Mouse (Mus musculus) midbrain, embryonic 12.5 days (tissue): Measurements from ENCODE around the gene Gm11168. TPM values are rescaled to one million over a fixed set of nuclear protein-coding genes. Genes with fewer than 3 reads are reported as not detected.
"Not testable (repeated sequence)": the region's sequence is repeated elsewhere in the genome, so short reads cannot be mapped to it uniquely, and the experiment has no call there.

Experiments used
- ATAC-seq: fragments of 200-750 bp; cut with Nextera tagmentation; 2 replicates; pipeline ENCODE4 v1.8.0; 2017; ENCODE audit warnings: low read depth, moderate TSS enrichment, moderate library complexity; ENCODE audit not compliant: low FRiP score
- H3K27ac ChIP-seq: fragments of 300-500 bp; sonication (generic); replicated peaks from 2 replicates; pipeline ENCODE4 v1.5.1; 2016; ENCODE audit warnings: mild to moderate bottlenecking
- H3K27me3 ChIP-seq: fragments of 300-500 bp; sonication (generic); 2 replicates; pipeline ENCODE4 v1.6.1; 2016; ENCODE audit warnings: mild to moderate bottlenecking
- H3K36me3 ChIP-seq: fragments of 300-500 bp; sonication (generic); 2 replicates; pipeline ENCODE4 v1.6.1; 2016
- H3K4me1 ChIP-seq: fragments of 300-500 bp; sonication (generic); 2 replicates; pipeline ENCODE4 v1.6.1; 2016
- H3K4me2 ChIP-seq: fragments of 300-500 bp; sonication (generic); replicated peaks from 2 replicates; pipeline ENCODE4 v1.6.1; 2016; ENCODE audit warnings: mild to moderate bottlenecking, moderate library complexity
- H3K4me3 ChIP-seq: fragments of 300-500 bp; sonication (generic); 2 replicates; pipeline ENCODE4 v1.5.1; 2016; ENCODE audit warnings: mild to moderate bottlenecking
- H3K9ac ChIP-seq: fragments of 300-500 bp; sonication (generic); replicated peaks from 2 replicates; pipeline ENCODE4 v1.6.1; 2016; ENCODE audit warnings: mild to moderate bottlenecking, moderate library complexity
- H3K9me3 ChIP-seq: fragments of 300-500 bp; sonication (generic); 2 replicates; pipeline ENCODE4 v1.6.1; 2016; ENCODE audit warnings: mild to moderate bottlenecking
- WGBS: fragments of 180-500 bp; shearing (Covaris S2); methylation state at CpG from one replicate; pipeline ENCODE4 v1.1.7; 2016; 5-methylcytosine and 5-hydroxymethylcytosine counted together
- polyA plus RNA-seq: library from polyadenylated mRNA; unstranded; fragments of >200 nt; fragmentation: Nextera tagmentation; extraction: Ambion mirVana; gene quantifications from 2 replicates; pipeline ENCODE4 v1.2.1, GENCODE M21; 2016

Gm11168 gene
- polyA plus RNA-seq: 0.37 TPM in 1 of 2 replicates, not detected in the other

DNA sequence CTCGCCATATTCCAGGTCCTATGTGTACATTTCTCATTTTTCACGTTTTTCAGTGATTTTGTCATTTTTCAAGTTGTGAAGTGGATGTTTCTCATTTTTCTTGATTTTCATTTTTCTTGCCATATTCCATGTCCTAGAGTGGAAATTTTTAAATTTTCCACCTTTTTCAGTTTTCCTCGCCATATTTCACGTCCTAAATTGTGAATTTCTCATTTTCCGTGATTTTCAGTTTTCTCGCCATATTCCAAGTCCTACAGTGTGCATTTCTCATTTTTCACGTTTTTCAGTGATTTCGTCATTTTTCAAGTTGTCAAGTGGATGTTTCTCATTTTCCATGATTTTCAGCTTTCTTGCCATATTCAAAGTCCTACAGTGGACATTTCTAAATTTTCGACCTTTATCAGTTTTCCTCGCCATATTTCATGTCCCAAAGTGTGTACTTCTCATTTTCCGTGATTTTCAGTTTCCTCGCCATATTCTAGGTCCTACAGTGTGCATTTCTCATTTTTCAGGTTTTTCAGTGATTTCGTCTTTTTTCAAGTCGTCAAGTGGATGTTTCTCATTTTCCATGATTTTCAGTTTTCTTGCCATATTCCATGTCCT is at the start of gene Gm11168:
Gene Gm11168 (plus strand): TSS at position 553 of the 603 bp plus-strand sequence.
- H3K27ac ChIP-seq, H3K4me2 ChIP-seq, H3K9me3 ChIP-seq, H3K27me3 ChIP-seq, ATAC-seq, H3K36me3 ChIP-seq, H3K4me3 ChIP-seq, H3K4me1 ChIP-seq: not testable (repeated sequence)
- H3K9ac ChIP-seq: 0 out of 2 replicates have a peak within 1 kb of the TSS, but pooled peaks have one; percentile 0
- WGBS: 77% methylated on average over 6 of the region's 14 CpGs

DNA sequence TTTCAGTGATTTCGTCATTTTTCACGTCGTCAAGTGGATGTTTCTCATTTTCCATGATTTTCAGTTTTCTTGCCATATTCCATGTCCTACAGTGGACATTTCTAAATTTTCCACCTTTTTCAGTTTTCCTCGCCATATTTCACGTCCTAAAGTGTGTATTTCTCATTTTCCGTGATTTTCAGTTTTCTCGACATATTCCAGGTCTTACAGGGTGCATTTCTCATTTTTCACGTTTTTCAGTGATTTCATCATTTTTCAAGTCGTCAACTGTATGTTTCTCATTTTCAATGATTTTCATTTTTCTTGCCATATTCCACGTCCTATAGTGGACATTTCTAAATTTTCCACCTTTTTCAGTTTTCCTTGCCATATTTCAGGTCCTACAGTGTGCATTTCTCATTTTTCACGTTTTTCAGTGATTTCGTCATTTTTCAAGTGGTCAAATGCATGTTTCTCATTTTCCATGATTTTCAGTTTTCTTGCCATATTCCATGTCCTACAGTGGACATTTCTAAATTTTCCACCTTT is 2.6 kb upstream of the Gm11168 start, which contains the start of gene Gm10722:
Gene Gm10722 (plus strand): TSS at position 478 of the 528 bp plus-strand sequence.
- H3K9ac ChIP-seq, H3K27ac ChIP-seq, ATAC-seq, H3K27me3 ChIP-seq, H3K36me3 ChIP-seq, H3K9me3 ChIP-seq, H3K4me2 ChIP-seq, H3K4me1 ChIP-seq, H3K4me3 ChIP-seq: not testable (repeated sequence)
- WGBS: 73% methylated on average over 12 of the region's 12 CpGs

DNA sequence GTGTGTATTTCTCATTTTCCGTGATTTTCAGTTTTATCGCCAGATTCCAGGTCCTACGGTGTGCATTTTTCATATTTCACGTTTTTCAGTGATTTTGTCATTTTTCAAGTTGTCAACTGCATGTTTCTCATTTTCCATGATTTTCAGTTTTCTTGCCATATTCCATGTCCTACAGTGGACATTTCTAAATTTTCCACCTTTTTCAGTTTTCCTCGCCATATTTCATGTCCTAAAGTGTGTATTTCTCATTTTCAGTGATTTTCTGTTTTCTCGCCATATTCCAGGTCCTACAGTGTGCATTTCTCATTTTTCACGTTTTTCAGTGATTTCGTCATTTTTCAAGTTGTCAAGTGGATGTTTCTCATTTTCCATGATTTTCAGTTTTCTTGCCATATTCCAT is 2.1 kb upstream of the Gm11168 start:
- H3K27me3 ChIP-seq, H3K9me3 ChIP-seq, H3K4me2 ChIP-seq, ATAC-seq, H3K4me1 ChIP-seq, H3K4me3 ChIP-seq, H3K9ac ChIP-seq, H3K36me3 ChIP-seq, H3K27ac ChIP-seq: not testable (repeated sequence)
- 66% methylated on average over 8 of the region's 8 CpGs for WGBS

DNA sequence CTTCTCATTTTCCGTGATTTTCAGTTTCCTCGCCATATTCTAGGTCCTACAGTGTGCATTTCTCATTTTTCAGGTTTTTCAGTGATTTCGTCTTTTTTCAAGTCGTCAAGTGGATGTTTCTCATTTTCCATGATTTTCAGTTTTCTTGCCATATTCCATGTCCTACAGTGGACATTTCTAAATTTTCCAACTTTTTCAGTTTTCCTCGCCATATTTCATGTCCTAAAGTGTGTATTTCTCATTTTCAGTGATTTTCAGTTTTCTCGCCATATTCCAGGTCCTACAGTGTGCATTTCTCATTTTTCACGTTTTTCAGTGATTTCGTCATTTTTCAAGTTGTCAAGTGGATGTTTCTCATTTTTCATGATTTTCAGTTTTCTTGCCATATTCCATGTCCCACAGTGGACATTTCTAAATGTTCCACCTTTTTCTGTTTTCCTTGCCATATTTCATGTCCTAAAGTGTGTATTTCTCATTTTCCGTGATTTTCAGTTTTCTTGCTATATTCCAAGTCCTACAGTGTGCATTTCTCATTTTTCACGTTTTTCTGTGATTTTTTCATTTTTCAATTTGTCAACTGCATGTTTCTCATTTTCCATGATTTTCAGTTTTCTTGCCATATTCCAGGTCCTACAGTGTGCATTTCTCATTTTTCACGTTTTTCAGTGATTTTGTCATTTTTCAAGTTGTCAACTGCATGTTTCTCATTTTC is 1.0 kb upstream of the Gm11168 start:
- not testable (repeated sequence) for H3K4me3 ChIP-seq, H3K27me3 ChIP-seq, H3K36me3 ChIP-seq, H3K27ac ChIP-seq, H3K4me2 ChIP-seq, H3K4me1 ChIP-seq, H3K9me3 ChIP-seq
- 67% methylated on average over 9 of the region's 11 CpGs for WGBS
- 0 out of 2 replicates have a peak overlapping the region, but pooled peaks have one; percentile 0 for H3K9ac ChIP-seq
- ATAC-seq: peak; percentile 87

DNA sequence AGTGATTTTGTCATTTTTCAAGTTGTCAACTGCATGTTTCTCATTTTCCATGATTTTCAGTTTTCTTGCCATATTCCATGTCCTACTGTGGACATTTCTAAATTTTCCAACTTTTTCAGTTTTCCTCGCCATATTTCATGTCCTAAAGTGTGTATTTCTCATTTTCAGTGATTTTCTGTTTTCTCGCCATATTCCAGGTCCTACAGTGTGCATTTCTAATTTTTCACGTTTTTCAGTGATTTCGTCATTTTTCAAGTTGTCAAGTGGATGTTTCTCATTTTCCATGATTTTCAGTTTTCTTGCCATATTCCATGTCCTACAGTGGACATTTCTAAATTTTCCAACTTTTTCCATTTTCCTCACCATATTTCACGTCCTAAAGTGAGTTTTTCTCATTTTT is 3.0 kb downstream of the Gm11168 start:
- not testable (repeated sequence) for H3K27me3 ChIP-seq

DNA sequence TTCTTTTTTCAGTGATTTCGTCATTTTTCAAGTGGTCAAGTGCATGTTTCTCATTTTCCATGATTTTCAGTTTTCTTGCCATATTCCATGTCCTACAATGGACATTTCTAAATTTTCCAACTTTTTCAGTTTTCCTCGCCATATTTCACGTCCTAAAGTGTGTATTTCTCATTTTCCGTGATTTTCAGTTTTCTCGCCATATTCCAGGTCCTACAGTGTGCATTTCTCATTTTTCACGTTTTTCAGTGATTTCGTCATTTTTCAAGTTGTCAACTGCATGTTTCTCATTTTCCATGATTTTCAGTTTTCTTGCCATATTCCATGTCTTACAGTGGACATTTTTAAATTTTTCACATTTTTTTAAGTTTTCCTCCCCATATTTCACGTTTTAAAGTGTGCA is 3.5 kb downstream of the Gm11168 start:
- ATAC-seq: peak; percentile 77
- H3K36me3 ChIP-seq, H3K9me3 ChIP-seq, H3K4me1 ChIP-seq, H3K4me2 ChIP-seq, H3K27me3 ChIP-seq, H3K27ac ChIP-seq, H3K4me3 ChIP-seq, H3K9ac ChIP-seq: not testable (repeated sequence)
- 70% methylated on average over 8 of the region's 8 CpGs for WGBS

More for the DNA sequence above, 3.0 kb downstream of the Gm11168 start:
- ATAC-seq, H3K4me2 ChIP-seq, H3K9me3 ChIP-seq, H3K4me1 ChIP-seq, H3K4me3 ChIP-seq, H3K36me3 ChIP-seq, H3K9ac ChIP-seq, H3K27ac ChIP-seq: not testable (repeated sequence)
- WGBS: 84% methylated on average over 1 of the region's 5 CpGs

DNA sequence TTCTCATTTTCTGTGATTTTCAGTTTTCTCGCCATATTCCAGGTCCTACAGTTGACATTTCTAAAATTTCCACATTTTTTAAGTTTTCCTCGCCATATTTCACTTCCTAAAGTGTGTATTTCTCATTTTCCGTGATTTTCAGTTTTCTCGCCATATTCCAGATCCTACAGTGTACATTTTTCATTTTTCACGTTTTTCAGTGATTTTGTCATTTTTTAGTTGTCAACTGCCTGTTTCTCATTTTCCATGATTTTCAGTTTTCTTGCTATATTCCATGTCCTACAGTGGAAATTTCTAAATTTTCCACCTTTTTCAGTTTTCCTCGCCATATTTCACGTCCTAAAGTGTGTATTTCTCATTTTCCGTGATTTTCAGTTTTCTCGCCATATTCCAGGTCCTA is 4.1 kb downstream of the Gm11168 start:
- not testable (repeated sequence) for H3K36me3 ChIP-seq, H3K4me3 ChIP-seq, H3K9me3 ChIP-seq, H3K4me1 ChIP-seq, H3K27me3 ChIP-seq, H3K27ac ChIP-seq, H3K9ac ChIP-seq, H3K4me2 ChIP-seq
- ATAC-seq: peak; percentile 35
- whole genome bisulfite sequencing: 77% methylated on average over 8 of the region's 9 CpGs

DNA sequence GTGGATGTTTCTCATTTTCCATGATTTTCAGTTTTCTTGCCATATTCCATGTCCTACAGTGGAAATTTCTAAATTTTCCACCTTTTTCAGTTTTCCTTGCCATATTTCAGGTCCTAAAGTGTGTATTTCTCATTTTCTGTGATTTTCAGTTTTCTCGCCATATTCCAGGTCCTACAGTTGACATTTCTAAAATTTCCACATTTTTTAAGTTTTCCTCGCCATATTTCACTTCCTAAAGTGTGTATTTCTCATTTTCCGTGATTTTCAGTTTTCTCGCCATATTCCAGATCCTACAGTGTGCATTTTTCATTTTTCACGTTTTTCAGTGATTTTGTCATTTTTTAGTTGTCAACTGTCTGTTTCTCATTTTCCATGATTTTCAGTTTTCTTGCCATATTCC is 6.2 kb downstream of the Gm11168 start:
- ATAC-seq: peak; percentile 20
- not testable (repeated sequence) for H3K27me3 ChIP-seq, H3K4me1 ChIP-seq, H3K4me2 ChIP-seq, H3K4me3 ChIP-seq, H3K36me3 ChIP-seq, H3K9ac ChIP-seq, H3K27ac ChIP-seq, H3K9me3 ChIP-seq
- no CpG with 5 or more reads among the region's 5 CpGs for WGBS

DNA sequence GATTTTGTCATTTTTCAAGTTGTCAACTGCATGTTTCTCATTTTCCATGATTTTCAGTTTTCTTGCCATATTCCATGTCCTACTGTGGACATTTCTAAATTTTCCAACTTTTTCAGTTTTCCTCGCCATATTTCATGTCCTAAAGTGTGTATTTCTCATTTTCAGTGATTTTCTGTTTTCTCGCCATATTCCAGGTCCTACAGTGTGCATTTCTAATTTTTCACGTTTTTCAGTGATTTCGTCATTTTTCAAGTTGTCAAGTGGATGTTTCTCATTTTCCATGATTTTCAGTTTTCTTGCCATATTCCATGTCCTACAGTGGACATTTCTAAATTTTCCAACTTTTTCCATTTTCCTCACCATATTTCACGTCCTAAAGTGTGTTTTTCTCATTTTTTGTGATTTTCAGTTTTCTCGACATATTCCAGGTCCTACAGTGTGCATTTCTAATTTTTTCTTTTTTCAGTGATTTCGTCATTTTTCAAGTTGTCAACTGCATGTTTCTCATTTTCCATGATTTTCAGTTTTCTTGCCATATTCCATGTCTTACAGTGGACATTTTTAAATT is 9.0 kb downstream of the Gm11168 start:
- H3K4me1 ChIP-seq, H3K9me3 ChIP-seq, H3K36me3 ChIP-seq, H3K9ac ChIP-seq, H3K4me2 ChIP-seq, H3K27me3 ChIP-seq, H3K27ac ChIP-seq, H3K4me3 ChIP-seq, ATAC-seq: not testable (repeated sequence)
- WGBS: 79% methylated on average over 3 of the region's 7 CpGs

DNA sequence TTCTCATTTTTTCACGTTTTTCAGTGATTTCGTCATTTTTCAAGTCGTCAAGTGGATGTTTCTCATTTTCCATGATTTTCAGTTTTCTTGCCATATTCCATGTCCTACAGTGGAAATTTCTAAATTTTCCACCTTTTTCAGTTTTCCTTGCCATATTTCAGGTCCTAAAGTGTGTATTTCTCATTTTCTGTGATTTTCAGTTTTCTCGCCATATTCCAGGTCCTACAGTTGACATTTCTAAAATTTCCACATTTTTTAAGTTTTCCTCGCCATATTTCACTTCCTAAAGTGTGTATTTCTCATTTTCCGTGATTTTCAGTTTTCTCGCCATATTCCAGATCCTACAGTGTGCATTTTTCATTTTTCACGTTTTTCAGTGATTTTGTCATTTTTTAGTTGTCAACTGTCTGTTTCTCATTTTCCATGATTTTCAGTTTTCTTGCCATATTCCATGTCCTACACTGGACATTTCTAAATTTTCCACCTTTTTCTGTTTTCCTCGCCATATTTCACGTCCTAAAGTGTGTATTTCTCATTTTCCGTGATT is 9.7 kb downstream of the Gm11168 start, which contains the start of gene Gm10721:
Gene Gm10721 (plus strand): TSS at position 408 of the 547 bp plus-strand sequence.
- not testable (repeated sequence) for H3K36me3 ChIP-seq, H3K4me3 ChIP-seq, H3K9me3 ChIP-seq, H3K4me1 ChIP-seq, H3K27me3 ChIP-seq, H3K9ac ChIP-seq, H3K4me2 ChIP-seq, H3K27ac ChIP-seq
- WGBS: no CpG with 5 or more reads among the region's 11 CpGs
- ATAC-seq: peak; percentile 64

DNA sequence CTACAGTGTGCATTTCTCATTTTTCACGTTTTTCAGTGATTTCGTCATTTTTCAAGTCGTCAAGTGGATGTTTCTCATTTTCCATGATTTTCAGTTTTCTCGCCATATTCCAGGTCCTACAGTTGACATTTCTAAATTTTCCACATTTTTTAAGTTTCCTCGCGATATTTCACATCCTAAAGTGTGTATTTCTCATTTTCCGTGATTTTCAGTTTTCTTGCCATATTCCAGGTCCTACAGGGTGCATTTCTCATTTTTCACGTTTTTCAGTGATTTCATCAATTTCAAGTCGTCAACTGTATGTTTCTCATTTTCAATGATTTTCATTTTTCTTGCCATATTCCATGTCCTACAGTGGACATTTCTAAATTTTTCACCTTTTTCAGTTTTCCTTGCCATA is 12.2 kb downstream of the Gm11168 start, which contains the start of gene Gm10720:
Gene Gm10720 (plus strand): TSS at position 301 of the 400 bp plus-strand sequence.
- ATAC-seq, H3K4me1 ChIP-seq, H3K27ac ChIP-seq, H3K4me3 ChIP-seq, H3K36me3 ChIP-seq, H3K4me2 ChIP-seq, H3K27me3 ChIP-seq, H3K9ac ChIP-seq, H3K9me3 ChIP-seq: not testable (repeated sequence)
- WGBS: 69% methylated on average over 5 of the region's 9 CpGs

DNA sequence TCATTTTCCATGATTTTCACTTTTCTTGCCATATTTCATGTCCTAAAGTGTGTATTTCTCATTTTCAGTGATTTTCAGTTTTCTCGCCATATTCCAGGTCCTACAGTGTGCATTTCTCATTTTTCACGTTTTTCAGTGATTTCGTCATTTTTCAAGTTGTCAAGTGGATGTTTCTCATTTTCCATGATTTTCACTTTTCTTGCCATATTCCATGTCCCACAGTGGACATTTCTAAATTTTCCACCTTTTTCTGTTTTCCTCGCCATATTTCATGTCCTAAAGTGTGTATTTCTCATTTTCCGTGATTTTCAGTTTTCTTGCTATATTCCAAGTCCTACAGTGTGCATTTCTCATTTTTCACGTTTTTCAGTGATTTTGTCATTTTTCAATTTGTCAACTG is 12.8 kb downstream of the Gm11168 start:
- not testable (repeated sequence) for H3K4me3 ChIP-seq, H3K4me1 ChIP-seq, H3K27ac ChIP-seq, H3K27me3 ChIP-seq, H3K9me3 ChIP-seq, H3K36me3 ChIP-seq, ATAC-seq, H3K9ac ChIP-seq, H3K4me2 ChIP-seq
- WGBS: 77% methylated on average over 6 of the region's 6 CpGs
